Mouse (Mus musculus): ENCODE data around the gene Lims1. TPM values are rescaled to one million over a fixed set of nuclear protein-coding genes. Genes with fewer than 3 reads are reported as not detected.

Lims1 gene
- polyA plus RNA-seq, 1 experiment from 2014 or later, result 120 TPM

Other genes starting within 250 kb of the Lims1 start
- gene AW822073, start 98.5 kb upstream of the Lims1 start, polyA plus RNA-seq (2016; fragmentation: Nextera tagmentation; extraction: Ambion mirVana), result not detected in 2 replicates
- gene Duxf3, start 90.8 kb upstream of the Lims1 start, polyA plus RNA-seq (2016; fragmentation: Nextera tagmentation; extraction: Ambion mirVana), result not detected in 2 replicates
- not detected in 2 replicates for gene Gm4981, start 86.8 kb upstream of the Lims1 start, polyA plus RNA-seq (2016; fragmentation: Nextera tagmentation; extraction: Ambion mirVana)
- gene Gcc2, start 68.0 kb upstream of the Lims1 start, polyA plus RNA-seq (2016; fragmentation: Nextera tagmentation; extraction: Ambion mirVana), result 64.5 and 64.6 TPM in 2 replicates
- gene Ranbp2, start 123.5 kb downstream of the Lims1 start, polyA plus RNA-seq (2016; fragmentation: Nextera tagmentation; extraction: Ambion mirVana), result 26.8 and 28.6 TPM in 2 replicates
- gene Ccdc138, start 174.5 kb downstream of the Lims1 start, polyA plus RNA-seq (2016; fragmentation: Nextera tagmentation; extraction: Ambion mirVana), result 14.1 and 15.3 TPM in 2 replicates

Measured in embryonic facial prominence, embryonic 12.5 days (tissue).